Mouse (Mus musculus) ZHBTc4 (cell line): ENCODE results near the gene Tmem222.

Experiments
- DNase-seq: peaks from one replicate; pipeline ENCODE4 v3.0.0-alpha.2; 2011; ENCODE audit warnings: low read depth, low spot score

The Tmem222 gene

DNA sequence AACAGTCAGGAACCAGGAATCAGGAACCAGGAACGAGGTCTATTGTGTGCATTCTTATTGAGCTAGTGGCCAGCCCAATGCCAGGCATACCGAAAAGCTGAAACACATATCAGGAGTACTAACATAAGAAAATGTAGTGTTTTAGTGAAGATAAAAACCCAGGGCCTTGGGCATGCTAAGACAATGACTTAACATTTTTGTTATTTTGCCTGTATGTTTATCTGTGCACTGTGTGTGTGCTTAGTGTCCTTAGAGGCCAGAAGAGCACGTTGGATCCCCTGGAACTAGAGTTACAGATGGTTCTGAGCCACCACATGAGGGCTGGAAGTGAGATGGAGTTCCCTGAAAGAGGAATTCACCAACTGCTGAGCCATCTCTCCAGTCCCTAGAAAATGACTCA lies 7.7 kb upstream of the Tmem222 start:
- no peak for DNase-seq

GRCm38 (mm10) chr4:133282656-133283055 lies 5.1 kb upstream of the Tmem222 start:
- DNase-seq: peak; percentile 37

DNA sequence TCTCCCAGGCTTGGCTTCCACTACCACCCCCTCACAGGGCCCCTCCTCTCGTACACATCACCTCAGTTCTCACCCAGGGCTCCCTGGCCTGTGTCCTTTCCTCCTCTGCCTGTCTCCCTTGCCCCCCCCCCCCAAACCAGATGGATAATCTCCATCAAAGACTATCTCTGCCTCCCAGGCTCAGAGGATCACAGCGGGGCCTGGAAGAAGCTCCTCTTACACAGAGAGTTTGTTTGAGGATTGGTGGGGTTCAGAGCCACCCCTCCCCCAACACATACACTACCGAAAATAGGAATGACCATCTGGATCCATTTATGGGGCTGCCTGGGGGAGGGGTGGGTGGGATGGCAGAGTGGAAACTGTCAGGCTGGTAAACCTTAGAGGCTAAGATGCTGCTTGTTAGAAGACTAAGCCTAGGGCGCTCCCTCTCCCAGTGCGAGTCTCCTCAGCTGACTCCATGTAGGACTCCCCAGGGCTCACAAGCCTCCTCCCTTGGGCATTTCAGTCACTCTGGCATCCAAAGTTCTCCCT lies 4.4 kb upstream of the Tmem222 start:
- DNase-seq: no peak

DNA sequence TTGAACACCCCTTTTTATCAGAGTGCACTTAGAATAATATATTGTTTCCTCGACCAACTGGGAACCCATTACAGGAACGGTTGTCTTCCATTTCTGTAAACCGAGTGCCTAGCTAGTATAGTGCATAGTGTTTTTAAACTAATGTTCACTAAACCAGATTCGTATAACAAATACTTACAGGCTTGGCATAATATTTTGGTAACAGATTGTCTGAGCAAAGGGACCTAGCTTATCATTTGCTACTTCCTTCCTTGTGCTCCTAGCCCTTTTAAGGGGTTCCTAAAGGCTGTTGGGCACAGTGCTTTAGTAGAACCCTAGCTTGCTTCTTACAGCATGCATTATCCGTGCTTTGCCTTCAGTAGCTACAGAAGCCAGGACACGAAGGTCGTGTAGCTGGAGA lies 3.9 kb upstream of the Tmem222 start:
- DNase-seq: no peak

DNA sequence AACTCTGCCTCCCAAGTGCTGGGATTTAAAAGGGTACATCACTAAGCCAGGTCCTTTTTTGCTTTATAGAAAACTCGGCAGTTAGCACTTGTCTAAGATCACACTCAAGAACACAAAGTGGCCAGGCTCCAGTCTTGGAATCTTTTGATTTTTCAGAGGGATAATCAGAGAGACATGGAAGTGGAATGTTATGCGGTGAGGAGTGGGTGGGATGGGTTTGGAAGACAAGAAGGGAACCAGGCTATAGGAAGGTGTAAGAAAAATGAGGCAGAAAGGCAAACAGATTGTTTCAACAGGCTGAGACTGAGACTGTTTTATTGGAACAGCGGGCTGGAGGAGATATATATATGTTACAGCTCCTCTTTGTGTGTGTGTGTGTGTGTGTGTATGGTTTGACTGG lies 890 bp upstream of the Tmem222 start:
- no peak for DNase-seq

- peak; percentile 25 for DNase-seq
These were observed 475 bp upstream of the Tmem222 start for GRCm38 (mm10) chr4:133278067-133278466.

DNA sequence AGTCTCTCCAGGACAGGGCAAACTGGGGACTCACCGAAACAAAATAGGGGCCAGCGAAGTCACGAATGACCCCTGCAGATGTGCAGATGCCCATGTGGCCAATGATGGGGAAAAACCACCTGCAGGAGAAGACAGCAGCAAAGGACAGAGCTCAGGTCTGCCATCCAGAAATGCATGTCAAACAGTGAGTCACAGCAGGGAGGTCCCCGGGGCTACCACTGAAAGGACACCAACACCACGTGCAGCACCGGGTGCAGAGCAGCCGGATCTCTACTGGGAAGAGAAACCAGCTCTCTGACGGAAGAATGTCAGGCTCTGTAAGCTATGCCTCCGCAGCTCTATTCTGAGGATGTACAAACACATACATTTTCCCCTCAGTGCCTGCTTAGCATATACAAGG lies 6.7 kb downstream of the Tmem222 start:
- no peak for DNase-seq

- no peak for DNase-seq
These were observed 8.0 kb downstream of the Tmem222 start for GRCm38 (mm10) chr4:133269596-133269995.

DNA sequence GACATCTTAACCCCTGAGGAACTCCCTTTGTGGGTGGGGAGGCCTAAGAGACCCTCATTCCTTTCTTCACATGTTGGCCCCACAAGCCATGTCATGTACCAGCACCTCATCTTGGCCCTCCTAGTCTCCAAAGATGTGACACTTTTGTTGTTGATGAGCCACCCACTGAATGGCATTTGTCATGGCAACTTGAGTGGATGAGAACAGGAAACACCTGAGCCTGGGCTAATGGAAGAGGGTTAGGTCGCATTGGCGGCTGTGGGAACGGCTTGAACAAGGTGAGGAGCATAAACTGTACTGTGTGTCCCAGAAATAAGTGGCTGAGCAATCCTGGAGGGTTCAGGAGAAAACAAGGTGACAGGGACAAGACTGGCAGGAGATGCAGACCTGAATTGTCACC lies 8.7 kb downstream of the Tmem222 start:
- DNase-seq: no peak

- no peak for DNase-seq
These were observed 11.2 kb downstream of the Tmem222 start for GRCm38 (mm10) chr4:133266248-133266880.

DNA sequence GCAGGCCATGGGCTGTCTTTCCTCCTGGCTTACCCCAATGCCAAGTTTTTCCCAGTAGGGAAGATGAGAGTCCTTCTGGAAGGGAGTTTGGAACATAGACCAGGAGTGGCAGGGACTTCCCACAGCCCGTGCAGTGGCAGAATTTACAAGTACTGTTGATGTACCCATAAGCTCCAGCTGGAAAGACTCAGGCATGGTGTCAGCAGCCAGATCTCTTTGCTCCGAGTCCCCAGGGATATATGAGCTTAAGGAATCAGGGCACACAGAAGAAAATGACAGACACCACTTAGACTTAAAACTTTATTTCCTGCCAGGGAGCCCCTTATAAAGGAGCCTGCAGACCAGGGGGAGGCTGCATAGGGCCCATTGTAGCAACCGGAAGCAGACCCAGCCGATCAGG lies 11.8 kb downstream of the Tmem222 start:
- DNase-seq: no peak

- DNase-seq: no peak
These were observed 12.3 kb downstream of the Tmem222 start for GRCm38 (mm10) chr4:133265297-133265696.

- DNase-seq: no peak
These were observed 13.0 kb downstream of the Tmem222 start for GRCm38 (mm10) chr4:133264559-133264958.

DNA sequence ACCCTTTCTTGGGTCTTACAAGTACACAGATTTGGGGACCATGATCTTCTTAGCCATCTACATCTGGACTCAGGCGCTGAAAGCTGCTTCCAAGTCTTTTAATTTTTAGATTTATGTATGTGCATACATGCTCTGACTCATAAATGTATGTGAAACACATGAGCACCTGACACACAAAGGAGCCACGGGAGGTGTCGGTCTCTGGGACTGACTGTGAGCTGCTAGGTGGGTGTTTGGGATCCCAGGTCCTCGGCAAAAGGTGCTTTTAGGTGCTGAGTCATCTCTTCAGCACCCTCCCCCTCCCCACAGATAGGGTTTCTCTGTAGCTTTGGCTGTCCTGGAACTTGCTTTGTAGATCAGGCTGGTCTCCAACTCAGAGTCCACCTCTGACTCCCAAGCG lies 13.8 kb downstream of the Tmem222 start:
- DNase-seq: no peak

GRCm38 (mm10) chr4:133262882-133263281 lies 14.7 kb downstream of the Tmem222 start, which contains the start of gene Sytl1:
Gene Sytl1 (minus strand): TSS chr4:133263113.
- peak; percentile 21 for DNase-seq

DNA sequence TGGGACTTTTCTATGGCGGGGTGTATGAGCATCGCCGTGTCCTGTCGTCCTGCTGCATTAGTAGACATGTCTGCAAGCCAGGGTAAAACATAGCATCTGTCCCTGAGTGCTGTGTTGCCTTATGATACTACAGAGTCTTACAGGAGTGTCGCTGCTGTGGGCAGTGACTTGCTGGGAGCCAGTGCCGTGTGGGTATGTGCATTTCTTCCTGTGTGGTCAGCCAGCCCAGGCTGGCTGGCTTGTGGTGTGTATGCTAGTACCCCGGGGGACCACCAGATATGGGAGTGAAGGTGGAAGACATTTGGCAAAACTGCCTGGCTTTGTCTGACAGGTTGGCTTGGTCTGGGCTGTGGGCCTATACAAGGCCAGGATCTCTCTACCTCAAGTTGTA lies 15.2 kb downstream of the Tmem222 start:
- no peak for DNase-seq

GRCm38 (mm10) chr4:133261641-133262374 lies 15.8 kb downstream of the Tmem222 start:
- no peak for DNase-seq

DNA sequence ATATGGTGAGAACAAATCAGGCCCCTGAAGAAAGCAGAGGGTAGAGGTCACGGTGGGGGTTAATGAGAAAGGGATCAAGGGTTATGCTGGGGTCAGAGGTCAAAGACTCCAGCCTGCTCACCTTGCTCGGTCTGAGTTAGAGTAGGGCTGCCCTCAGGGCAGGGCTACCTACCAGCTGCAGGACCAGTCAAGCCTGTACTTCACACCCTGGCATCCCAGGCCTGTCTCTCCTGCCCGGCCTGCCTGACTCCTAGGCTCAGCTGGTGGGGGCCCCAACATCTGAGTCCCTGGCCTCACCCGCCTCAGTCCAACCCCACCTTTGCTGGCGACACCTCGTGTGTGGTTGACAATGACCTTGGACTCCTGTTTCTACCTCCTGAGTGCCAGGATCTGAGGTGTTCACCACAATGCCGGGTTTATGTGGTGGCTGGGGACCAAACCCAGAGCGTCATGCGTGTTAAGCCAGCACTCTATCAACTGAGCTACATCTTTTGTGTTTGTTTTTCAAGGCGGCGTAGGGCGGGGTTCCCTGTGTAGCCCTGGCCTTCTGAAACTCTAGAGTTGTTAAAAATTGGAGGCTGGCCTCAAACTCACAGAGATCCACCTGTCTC lies 19.7 kb downstream of the Tmem222 start:
- DNase-seq: peak; percentile 23

DNA sequence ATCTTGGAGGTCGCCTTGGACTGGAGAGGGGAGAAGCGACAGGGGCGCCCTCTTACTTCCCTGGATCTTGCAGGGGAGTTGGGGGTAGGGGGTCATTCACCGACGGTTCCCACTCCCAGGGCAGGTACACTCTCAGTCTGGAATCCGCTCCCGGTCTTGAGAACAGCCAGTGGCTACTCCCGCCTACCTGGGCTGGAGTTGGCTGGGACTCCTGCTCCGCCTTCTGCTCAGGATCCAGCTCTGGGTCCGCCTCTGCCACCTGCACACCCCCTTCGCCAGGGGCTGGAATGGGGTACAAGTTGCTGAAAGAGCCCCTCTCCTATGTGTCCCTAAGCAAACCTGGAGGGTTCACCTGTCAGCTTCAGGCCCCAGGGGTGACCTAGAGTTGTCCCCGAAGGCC lies 20.4 kb downstream of the Tmem222 start:
- DNase-seq: peak; percentile 31

GRCm38 (mm10) chr4:133256820-133257219 lies 20.8 kb downstream of the Tmem222 start:
- peak; percentile 56 for DNase-seq

DNA sequence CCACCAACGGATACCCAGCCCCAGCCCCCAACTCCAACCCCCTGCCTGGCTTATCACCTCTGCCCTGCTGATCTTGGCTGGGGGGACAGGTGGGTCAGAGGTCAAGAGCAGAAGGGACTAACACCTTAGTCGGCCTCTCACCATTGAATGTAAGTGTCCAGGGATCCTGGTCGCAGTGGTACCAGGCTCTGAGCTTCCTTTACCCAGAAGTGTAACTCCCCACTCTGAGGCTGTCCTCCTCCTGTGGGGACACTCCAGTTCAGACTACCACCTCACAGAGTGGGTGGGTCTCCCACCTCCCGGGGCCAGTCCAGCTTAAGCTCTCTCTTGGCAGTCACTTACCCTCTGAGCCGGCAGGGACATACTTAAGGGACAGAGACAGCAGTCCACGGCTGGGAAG lies 22.2 kb downstream of the Tmem222 start:
- DNase-seq: no peak

DNA sequence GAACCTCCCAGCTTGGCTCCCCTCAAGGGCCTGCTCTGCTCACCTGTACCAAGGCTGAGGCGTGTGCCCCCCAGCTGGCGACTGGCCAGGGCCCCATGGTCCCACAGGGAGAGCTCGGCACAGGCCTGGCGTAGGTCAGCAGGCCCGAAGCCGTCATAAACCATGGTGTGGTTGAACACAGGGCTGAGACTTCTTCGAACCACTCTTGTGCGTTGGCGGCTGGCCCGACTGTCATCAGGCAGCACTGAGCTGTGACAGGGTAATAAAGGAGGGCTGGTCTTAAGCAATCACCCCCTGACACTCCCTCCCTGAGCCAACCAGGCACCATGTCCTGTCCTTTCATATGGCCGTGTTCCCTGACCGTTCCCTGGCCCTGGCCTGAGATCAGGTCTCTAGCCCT lies 24.2 kb downstream of the Tmem222 start:
- DNase-seq: no peak

DNA sequence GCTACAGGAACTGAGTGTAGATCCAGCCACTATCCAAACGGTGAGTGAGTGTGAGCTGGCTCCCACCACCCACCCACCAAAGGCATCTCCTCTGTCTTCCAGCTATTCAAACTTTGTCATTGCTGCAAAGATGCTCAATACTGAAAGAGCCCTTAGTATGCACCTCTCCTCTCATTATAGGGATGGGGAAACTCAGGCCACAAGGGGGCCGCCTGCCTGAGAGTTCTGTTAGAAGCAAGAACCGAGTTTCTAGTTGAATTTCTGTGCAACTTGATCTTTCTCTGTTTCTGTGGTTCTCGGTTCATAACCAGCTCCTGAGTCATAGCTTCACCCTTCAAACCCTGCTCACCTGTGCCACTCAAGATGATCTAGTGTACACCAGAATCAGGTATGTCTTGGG lies 25.5 kb downstream of the Tmem222 start:
- no peak for DNase-seq
